Mouse (Mus musculus) thymus, postnatal 25 days (tissue): ENCODE data around the gene Sstr4.

Source experiments
- DNase-seq: peaks from one replicate; pipeline ENCODE4 v3.0.0; 2022

Sstr4 gene

GRCm38 (mm10) chr2:148395131-148396051, at the start of gene Sstr4:
Gene Sstr4 (plus strand): TSS chr2:148395344.
- DNase-seq, result peak; percentile 7

- no peak for DNase-seq
Observed at GRCm38 (mm10) chr2:148345373-148345772, 49.8 kb upstream of the Sstr4 start.

GRCm38 (mm10) chr2:148346976-148347375, 48.2 kb upstream of the Sstr4 start:
- DNase-seq, result no peak

- no peak for DNase-seq
Observed at GRCm38 (mm10) chr2:148349509-148350307, 45.4 kb upstream of the Sstr4 start.

- no peak for DNase-seq
Observed at GRCm38 (mm10) chr2:148350460-148350859, 44.7 kb upstream of the Sstr4 start.

GRCm38 (mm10) chr2:148352655-148353054, 42.5 kb upstream of the Sstr4 start:
- no peak for DNase-seq

- DNase-seq, result no peak
Observed at GRCm38 (mm10) chr2:148357145-148357544, 38.0 kb upstream of the Sstr4 start.

- DNase-seq, result no peak
Observed at GRCm38 (mm10) chr2:148364536-148364935, 30.6 kb upstream of the Sstr4 start.

- no peak for DNase-seq
Observed at GRCm38 (mm10) chr2:148365227-148365626, 29.9 kb upstream of the Sstr4 start.

GRCm38 (mm10) chr2:148371743-148372630, 23.2 kb upstream of the Sstr4 start:
- no peak for DNase-seq

GRCm38 (mm10) chr2:148373602-148374071, 21.5 kb upstream of the Sstr4 start:
- DNase-seq, result no peak

- peak; percentile 60 for DNase-seq
Observed at GRCm38 (mm10) chr2:148375326-148376150, 19.6 kb upstream of the Sstr4 start.

- DNase-seq, result no peak
Observed at GRCm38 (mm10) chr2:148378817-148379342, 16.3 kb upstream of the Sstr4 start.

GRCm38 (mm10) chr2:148379899-148380413, 15.2 kb upstream of the Sstr4 start:
- no peak for DNase-seq

- DNase-seq, result no peak
Observed at GRCm38 (mm10) chr2:148381076-148381475, 14.1 kb upstream of the Sstr4 start.

- DNase-seq, result no peak
Observed at GRCm38 (mm10) chr2:148386476-148386875, 8.7 kb upstream of the Sstr4 start.

- no peak for DNase-seq
Observed at GRCm38 (mm10) chr2:148386927-148387326, 8.2 kb upstream of the Sstr4 start.

GRCm38 (mm10) chr2:148387652-148388581, 7.2 kb upstream of the Sstr4 start:
- DNase-seq, result no peak

- DNase-seq, result no peak
Observed at GRCm38 (mm10) chr2:148393149-148393548, 2.0 kb upstream of the Sstr4 start.

- no peak for DNase-seq
Observed at GRCm38 (mm10) chr2:148393846-148394245, 1.3 kb upstream of the Sstr4 start.
